Mouse (Mus musculus) layer of hippocampus, postnatal 36 days (tissue): ENCODE results near the gene Slc6a21. TPM values are rescaled to one million over a fixed set of nuclear protein-coding genes. Genes with fewer than 3 reads are reported as not detected.

Experiments
- DNase-seq, 2 experiments: peaks; one replicate each; pipeline ENCODE4 v3.0.0; 2022
- total RNA-seq, 2 experiments: library from RNA; stranded (reverse); gene quantifications; 2 replicates each; pipeline ENCODE4 v1.2.3; 2021

Gene Slc6a21
- total RNA-seq, 2 experiments from 2014 or later: not detected

DNA sequence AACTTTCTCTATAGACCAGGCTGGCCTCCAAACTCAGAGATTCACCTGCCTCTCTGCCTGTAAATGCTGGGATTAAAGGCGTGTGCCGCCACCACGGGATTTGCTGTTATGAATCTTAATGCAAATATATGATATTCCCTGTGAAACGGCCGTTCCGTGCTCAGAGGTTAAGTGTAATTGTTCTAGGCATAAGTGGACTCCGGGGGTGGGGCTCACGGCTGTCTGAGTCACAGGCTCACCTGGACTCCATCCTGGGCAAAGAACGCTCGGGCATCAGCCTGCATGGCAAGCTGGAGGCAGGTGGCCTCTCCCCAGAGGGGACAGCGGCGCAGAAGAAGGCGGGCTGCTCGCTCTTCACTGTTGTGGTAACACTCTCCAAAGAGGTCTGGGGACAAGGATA is 39.2 kb downstream of the Slc6a21 start:
- no peak for DNase-seq

DNA sequence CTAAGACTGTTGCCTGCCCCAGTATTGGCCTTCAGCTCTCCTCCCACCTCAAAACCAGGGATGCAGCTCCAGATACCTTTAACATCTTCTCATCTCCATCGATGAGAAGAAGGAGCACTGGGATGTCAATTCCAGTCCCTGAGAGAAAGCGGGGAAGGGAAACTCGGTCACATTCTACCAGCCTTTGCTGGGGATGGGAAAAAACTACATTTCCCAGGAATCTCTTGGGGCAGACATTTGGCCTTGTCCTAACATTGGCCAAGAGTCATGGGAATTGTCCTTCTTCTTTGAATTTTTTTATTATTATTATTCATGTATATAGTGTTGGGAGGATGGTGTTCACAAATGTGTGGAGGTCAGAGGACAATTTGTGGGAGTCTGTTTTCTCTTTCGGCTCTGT is 44.9 kb downstream of the Slc6a21 start:
- no peak for DNase-seq

DNA sequence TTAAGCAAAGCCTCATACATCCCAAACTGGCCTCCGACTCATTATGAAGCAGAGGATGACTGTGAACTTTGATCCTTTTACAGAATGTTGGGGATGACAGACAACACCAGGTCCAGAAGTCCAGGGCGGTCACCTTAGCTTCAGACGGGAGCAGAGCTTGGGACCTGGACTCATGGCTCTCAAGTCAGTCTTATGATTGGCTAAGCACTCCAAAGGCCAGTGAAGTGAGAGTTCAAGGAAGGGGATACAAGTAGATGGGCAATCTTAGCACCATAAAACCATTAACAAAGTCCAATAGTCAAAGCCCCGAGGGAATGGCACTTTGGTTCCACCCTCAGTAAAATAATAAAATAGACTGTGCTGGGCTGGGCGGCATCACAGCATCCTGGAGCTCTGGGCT is 45.8 kb downstream of the Slc6a21 start:
- DNase-seq: no peak

DNA sequence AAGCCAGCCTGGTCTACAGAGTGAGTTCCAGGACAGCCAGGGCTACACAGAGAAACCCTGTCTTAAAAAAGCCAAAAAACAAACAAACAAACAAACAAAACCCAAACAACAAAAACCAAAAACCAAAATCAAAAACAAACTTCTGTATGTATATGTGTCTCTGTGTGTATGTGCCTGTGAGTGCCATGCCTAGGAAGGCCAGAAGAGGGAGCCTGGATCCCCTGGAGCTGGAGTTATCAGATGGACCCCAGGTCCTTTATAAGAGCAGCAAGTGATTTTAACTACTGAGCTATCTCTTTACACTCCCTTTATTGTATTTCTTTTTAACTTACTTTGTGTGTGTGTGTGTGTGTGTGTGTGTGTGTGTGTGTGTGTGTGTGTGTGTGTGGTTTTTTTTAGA is 48.5 kb downstream of the Slc6a21 start:
- no peak for DNase-seq

DNA sequence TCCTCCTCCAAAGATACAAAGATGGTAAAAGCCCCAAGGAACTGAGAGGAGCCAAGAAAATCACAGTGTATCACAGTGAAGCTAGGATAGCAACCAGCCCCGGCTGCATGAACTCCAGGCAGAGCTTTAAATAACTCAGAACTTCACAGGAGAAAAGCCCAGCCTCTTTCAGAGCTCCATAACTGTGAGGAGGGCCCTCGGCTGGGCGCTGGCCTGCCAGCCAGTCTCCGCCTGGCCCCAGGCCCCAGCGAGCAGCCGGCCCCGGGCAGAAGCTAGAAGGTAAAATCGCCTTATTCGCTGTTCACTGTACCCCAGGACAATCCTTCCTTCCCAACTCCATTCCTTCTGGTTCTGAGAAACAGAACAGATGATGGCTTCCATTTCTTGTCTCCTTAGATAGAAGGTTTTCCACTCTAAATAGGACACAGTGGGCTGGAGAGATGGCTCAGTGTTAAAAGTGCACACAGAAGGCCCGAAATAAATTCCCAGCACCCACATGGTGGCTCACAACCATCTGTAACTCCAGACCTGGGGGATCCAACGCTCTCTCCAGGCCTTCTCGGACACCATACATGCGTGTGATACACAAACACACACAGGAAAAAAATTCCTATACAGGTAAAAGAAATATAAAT is 51.6 kb downstream of the Slc6a21 start:
- DNase-seq: no peak

DNA sequence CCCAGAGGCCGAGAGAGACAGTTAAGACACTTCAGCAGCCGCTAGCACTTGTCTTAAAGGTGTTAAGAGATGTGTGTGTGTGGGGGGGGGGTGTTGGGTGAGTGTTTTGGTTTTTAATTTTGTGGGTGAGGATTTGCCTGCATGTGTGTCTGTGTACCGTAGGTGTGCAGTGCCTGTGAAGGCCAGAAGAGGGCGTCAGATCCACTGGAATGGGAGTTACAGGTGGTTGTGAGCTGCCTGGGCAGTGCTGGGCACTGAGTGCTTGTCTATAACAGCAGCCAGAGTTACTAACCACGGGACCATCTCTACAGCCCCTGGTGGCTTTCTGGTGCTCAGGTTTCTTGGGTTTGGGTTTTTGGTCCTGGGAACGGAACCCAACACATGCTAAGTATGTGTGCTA is 54.2 kb downstream of the Slc6a21 start:
- no peak for DNase-seq

DNA sequence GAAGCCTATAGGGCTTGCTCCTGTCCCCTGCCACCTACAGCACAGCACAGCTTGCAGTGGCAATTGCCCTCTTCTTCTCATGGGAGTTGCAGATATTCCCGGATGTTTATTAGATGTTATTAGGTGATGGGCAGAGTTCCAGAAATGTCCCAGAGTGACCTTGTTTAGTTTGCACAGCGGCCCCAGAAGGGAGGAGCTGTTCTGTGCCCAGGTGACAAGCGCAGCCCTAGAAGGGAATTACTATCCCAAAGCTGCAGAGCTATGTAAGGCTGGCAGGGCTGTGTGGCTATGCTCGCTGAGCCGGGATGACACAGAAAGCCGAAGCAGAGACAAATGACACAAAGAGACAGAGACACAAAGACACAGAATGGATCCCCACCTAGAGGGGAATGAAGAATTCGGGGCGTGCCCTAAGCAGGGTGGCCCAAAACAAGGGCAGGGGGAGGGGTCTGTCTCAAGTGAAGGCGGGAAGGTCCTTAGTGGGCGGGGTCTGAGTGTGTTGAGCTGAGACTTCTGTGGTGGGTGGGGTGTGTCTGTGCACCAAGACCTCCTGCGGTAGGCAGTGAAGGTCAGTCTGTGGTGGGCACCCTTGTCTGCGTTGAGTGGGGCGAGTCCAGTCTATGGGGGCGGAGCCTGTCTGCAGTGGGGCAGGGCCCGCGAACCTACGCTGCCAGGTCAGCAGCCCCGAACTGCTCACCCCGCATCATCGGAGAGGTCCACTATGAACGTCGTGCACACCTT is 55.5 kb downstream of the Slc6a21 start:
- DNase-seq: no peak

DNA sequence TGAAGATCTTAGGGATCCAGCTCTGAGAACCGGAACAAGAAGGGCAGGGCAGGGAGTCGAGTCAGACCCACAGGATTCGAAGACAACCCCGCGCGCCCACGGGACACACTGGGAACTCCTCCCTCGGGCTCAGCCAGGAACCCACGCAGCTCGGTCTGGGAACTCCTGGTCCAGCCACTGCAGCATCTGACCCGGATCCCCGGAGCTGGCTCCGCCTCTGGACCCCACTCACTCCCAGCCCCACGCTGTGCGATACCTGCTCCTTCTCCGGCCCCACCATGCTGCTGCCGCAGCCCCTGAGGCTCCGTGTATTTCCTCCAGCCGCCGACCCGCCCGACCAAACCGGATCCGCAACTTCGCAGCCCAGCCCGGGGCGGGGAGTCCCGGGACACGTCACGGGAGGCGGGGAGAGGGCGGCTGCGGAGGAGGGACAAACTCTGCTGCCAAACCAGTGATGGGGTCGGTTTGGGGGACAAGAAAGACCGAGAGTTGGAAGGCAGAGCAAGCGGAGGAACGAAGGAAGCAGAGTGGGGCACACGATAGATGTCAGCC is 56.2 kb downstream of the Slc6a21 start, which contains the start of gene Trpm4:
Gene Trpm4 (minus strand): TSS at position 350 of the 552 bp plus-strand sequence.
- DNase-seq: peak; percentile 66 to 75

DNA sequence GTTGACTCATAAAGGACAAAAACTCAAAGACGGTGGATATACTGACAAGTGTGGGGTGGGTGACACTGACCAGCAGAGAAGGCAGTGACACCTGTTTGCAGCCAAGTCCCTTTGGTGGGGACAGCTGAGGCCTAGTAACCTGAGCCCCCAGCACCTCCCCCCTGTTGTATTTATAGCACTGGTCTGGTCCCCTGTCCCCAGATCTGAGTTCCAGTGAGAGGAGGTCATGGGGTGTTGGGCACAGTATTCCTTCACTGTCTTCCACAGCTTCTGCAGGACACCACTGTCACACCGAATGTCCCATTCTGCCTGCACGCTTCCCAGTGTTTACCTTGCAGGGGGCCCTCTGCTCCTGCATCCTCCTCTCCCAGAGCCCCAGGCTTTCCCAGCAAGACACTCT is 57.3 kb downstream of the Slc6a21 start:
- DNase-seq: no peak

DNA sequence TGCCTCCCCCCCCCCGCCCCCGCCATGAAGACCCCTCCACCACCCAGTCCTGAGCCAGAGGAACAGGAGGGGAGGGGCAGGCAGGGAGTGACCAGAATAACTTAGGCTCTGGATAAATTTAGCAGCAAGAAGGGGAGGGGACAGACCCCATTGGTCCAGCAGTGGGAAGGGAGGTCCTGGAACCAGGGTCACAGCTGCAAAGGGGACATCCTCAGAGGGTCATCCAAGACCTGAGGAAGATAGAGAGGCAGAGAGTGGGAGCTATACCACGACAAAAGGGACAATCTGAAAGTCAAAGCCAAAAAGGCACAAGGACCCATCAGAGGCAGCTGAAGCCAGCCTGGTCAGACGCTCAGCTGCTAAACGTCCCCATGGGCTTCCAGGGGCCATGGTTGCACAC is 57.7 kb downstream of the Slc6a21 start, which contains the start of gene Hrc:
Gene Hrc (plus strand): TSS at position 235 of the 400 bp plus-strand sequence.
- no peak for DNase-seq

DNA sequence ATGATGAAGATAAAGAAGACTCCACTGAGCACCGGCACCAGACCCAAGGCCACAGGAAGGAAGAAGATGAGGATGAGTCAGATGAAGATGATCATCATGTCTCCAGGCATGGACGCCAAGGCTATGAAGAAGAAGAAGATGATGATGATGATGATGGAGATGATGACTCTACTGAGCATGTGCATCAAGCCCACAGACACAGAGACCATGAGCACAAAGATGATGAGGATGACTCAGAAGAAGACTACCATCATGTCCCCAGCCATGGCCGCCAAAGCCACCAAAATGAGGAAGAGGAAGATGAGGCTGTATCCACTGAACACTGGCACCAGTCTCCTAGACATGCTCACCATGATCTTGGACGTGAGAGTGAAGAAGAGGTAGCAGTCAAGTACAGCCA is 59.0 kb downstream of the Slc6a21 start:
- DNase-seq: no peak

DNA sequence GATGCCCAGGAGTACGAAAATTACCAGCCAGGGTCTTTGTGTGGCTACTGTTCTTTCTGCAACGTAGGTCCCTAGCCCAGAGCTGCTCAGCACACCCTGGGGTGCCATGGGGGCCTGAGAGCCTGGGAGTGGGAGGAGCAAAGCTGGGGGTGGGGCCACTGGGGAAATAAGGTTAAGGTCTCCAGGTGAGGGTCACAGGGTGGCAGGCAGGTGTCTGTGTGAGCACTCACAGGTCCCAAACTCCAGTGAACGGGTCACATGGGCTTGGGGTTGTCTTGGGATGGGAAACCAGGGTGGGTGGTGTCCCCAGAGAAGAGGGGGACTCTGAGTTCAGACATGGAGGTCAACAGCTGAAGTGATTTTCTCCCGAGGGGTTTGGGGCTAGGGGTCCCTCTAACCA is 60.2 kb downstream of the Slc6a21 start:
- DNase-seq: no peak

DNA sequence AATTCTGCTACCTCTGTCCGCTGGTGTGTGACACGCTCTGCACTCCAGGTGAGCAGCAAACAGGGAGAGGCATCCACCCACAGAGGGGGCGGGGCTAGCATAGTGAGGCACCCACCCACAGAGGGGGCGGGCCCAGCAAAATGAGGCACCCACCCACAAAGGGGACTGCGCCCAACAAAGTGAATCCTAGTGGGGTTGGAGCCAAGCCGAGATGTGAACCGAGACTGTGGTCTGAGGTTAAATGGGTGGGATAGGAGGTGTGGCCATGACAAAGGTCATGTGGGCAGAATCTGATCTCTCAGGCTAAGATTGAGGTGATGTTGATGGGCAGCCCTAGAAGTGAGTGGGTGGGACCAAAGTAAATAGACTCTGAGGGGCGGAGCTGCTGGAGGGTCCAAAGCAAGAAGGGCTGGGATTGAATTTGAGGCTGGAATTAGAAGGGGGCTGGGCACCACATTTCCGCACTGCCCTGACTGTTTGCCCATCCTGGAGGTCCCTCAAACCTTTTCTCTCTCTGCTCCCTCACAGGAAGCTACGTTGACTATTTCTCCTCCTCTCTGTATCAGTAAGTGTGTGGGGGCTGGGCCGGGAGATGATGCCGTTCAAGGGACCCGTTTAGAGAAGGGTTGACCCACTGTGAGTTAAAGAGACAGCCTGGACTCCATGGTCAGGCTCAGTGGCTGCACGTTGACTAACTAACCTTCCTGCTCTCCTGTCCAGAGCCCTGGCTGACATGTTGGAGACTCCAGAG is 61.0 kb downstream of the Slc6a21 start:
- DNase-seq: no peak

Other genes with a start within 250 kb of the Slc6a21 start
- gene Prr12, start 224.6 kb upstream of the Slc6a21 start, total RNA-seq: 10 to 100 TPM; 74.3 to 75.3 TPM
- 10 to 100 TPM; 51.0 to 51.3 TPM for gene Nosip, start 215.1 kb upstream of the Slc6a21 start, total RNA-seq
- 1 to 10 TPM; 5.5 to 6.1 TPM for gene Prrg2, start 214.8 kb upstream of the Slc6a21 start, total RNA-seq
- 1 to 10 TPM; 6.2 to 6.9 TPM for gene Rcn3, start 185.3 kb upstream of the Slc6a21 start, total RNA-seq
- 10 to 100 TPM; 16.7 to 18.5 TPM for gene Fcgrt, start 173.7 kb upstream of the Slc6a21 start, total RNA-seq
- gene Rps11, start 153.1 kb upstream of the Slc6a21 start, total RNA-seq: 100 to 1,000 TPM; 408 to 432 TPM
- 100 to 1,000 TPM; 788 to 817 TPM for gene Rpl13a, start 148.8 kb upstream of the Slc6a21 start, total RNA-seq
- gene Gm45713, start 141.3 kb upstream of the Slc6a21 start, total RNA-seq: under 1 TPM in 1 of 2 experiments, not detected in 1; 0.50 TPM
- gene Flt3l, start 141.1 kb upstream of the Slc6a21 start, total RNA-seq: 10 to 100 TPM in 1 of 2 experiments, 1 to 10 TPM in 1; 7.0 to 10.1 TPM
- gene Pih1d1, start 123.2 kb upstream of the Slc6a21 start, total RNA-seq: 10 to 100 TPM; 44.5 to 46.8 TPM
- 10 to 100 TPM; 10.5 to 18.0 TPM for gene Aldh16a1, start 122.9 kb upstream of the Slc6a21 start, total RNA-seq
- 1,000 to 10,000 TPM; 1,360 to 1,418 TPM for gene Slc17a7, start 113.6 kb upstream of the Slc6a21 start, total RNA-seq
- gene Gfy, start 97.9 kb upstream of the Slc6a21 start, total RNA-seq: under 1 TPM; 0.17 to 0.28 TPM
- not detected for gene Pth2, start 96.5 kb upstream of the Slc6a21 start, total RNA-seq
- 1 to 10 TPM; 2.0 to 3.3 TPM for gene Ccdc155, start 72.6 kb upstream of the Slc6a21 start, total RNA-seq
- gene Dkkl1, start 65.4 kb upstream of the Slc6a21 start, total RNA-seq: 1 to 10 TPM; 1.4 to 2.3 TPM
- gene Tead2, start 61.8 kb upstream of the Slc6a21 start, total RNA-seq: 1 to 10 TPM; 2.6 to 7.8 TPM
- gene Cd37, start 38.4 kb upstream of the Slc6a21 start, total RNA-seq: 1 to 10 TPM; 1.9 to 4.8 TPM
- 1 to 10 TPM; 2.0 to 2.8 TPM for gene Slc6a16, start 36.4 kb upstream of the Slc6a21 start, total RNA-seq
- gene Trpm4, start 56.3 kb downstream of the Slc6a21 start, total RNA-seq: 10 to 100 TPM; 12.9 to 14.8 TPM
- under 1 TPM; 0.20 to 0.46 TPM for gene Hrc, start 57.8 kb downstream of the Slc6a21 start, total RNA-seq
- gene Ppfia3, start 89.5 kb downstream of the Slc6a21 start, total RNA-seq: 100 to 1,000 TPM; 126 to 128 TPM
- gene Lin7b, start 93.1 kb downstream of the Slc6a21 start, total RNA-seq: 100 to 1,000 TPM; 133 to 154 TPM
- 100 to 1,000 TPM; 379 to 450 TPM for gene Snrnp70, start 118.2 kb downstream of the Slc6a21 start, total RNA-seq
- not detected for gene Kcna7, start 128.1 kb downstream of the Slc6a21 start, total RNA-seq
- under 1 TPM; 0.17 to 0.18 TPM for gene Ntf5, start 136.2 kb downstream of the Slc6a21 start, total RNA-seq
- not detected for gene Lhb, start 143.3 kb downstream of the Slc6a21 start, total RNA-seq
- gene Gys1, start 157.3 kb downstream of the Slc6a21 start, total RNA-seq: 10 to 100 TPM; 14.5 to 18.6 TPM
- gene Ruvbl2, start 160.6 kb downstream of the Slc6a21 start, total RNA-seq: 10 to 100 TPM; 33.0 to 39.9 TPM
- 100 to 1,000 TPM; 187 to 197 TPM for gene Ftl1, start 182.4 kb downstream of the Slc6a21 start, total RNA-seq
- 10 to 100 TPM; 73.5 to 80.8 TPM for gene Bax, start 189.4 kb downstream of the Slc6a21 start, total RNA-seq
- not detected for gene Tulp2, start 204.4 kb downstream of the Slc6a21 start, total RNA-seq
- gene Gm45808, start 209.3 kb downstream of the Slc6a21 start, total RNA-seq: 1 to 10 TPM in 1 of 2 experiments, not detected in 1; 2.5 TPM
- gene Dhdh, start 211.3 kb downstream of the Slc6a21 start, total RNA-seq: 1 to 10 TPM; 3.1 to 3.9 TPM
- gene Nucb1, start 232.9 kb downstream of the Slc6a21 start, total RNA-seq: 10 to 100 TPM; 94.0 to 98.0 TPM
- 10 to 100 TPM; 17.4 to 20.0 TPM for gene Ppp1r15a, start 248.8 kb downstream of the Slc6a21 start, total RNA-seq
- under 1 TPM; 0.77 to 0.86 TPM for gene Plekha4, start 248.8 kb downstream of the Slc6a21 start, total RNA-seq